Mouse (Mus musculus) E14TG2a.4 (cell line): Measurements from ENCODE around the gene Chd2.
"Not testable (repeated sequence)": the region's sequence is repeated elsewhere in the genome, so short reads cannot be mapped to it uniquely, and the experiment has no call there.

ENCODE experiments used
- CTCF ChIP-seq: conservative IDR thresholded peaks from 2 replicates; pipeline ENCODE4 v1.5.1; 2014; ENCODE audit warnings: low read length
- POU5F1 ChIP-seq: IDR thresholded peaks from 2 replicates; pipeline ENCODE4 v1.6.1; 2014; ENCODE audit warnings: low read length, borderline replicate concordance

DNA sequence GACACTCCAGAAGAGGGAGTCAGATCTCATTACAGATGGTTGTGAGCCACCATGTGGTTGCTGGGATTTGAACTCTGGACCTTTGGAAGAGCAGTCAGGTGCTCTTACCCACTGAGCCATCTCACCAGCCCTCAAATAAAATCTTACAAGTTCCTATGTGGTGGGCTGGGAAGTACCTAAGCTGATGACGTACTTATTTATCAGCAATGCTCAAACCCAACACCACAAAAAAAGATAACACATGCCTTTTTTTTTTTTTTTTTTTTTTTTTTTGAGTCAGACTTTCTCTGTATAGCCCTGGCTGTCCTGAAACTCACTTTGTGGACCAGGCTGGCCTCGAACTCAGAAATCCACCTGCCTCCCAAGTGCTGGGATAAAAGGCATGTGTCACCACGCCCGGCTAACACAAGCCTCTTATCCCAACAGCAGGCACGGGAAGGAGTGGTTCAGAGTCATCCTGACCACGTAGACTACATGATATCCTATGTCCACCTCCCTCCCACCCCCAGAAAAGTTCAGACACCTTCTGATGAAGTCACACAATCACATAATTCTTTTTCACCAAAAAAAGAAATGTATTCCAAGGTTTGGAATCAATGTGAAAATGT is 23.2 kb downstream of the Chd2 start:
- not testable (repeated sequence) for TF ChIP-seq CTCF, POU5F1
